Mouse (Mus musculus): ENCODE measurements around the gene Slc25a21. TPM values are rescaled to one million over a fixed set of nuclear protein-coding genes. Genes with fewer than 3 reads are reported as not detected.

The Slc25a21 gene
- polyA plus RNA-seq, 1 experiment from 2014 or later = 1.2 TPM

GRCm38 (mm10) chr12:57098371-57098770 is 98.9 kb downstream of the Slc25a21 start:
- no peaks in the 10 kb centered on the region for H3K36me3 ChIP-seq (ENCODE audit: control insufficient read depth, insufficient read depth, low read length)
- no peaks in the 10 kb centered on the region for H3K4me1 ChIP-seq (replicated peaks; ENCODE audit: control insufficient read depth, insufficient read depth)
- no peaks in the 10 kb centered on the region for H3K9me3 ChIP-seq (ENCODE audit: control insufficient read depth, low read length)
- no peak for DNase-seq (ENCODE audit: low spot score)
- no peak overlapping the region for H3K4me2 ChIP-seq (replicated peaks; ENCODE audit: low read depth)
- 71% methylated on average over 5 of the region's 5 CpGs for WGBS
- H3K9ac ChIP-seq (ENCODE audit: low read length) = no peak overlapping the region
- H3K27ac ChIP-seq (replicated peaks) = no peak overlapping the region
- H3K4me3 ChIP-seq (ENCODE audit: low read depth, low read length) = no peak overlapping the region
- H3K27me3 ChIP-seq (ENCODE audit: control insufficient read depth, insufficient read depth, low read length) = no peaks in the 10 kb centered on the region
- ATAC-seq (ENCODE audit: low FRiP score, low TSS enrichment) = no peak
- TF ChIP-seq EP300 (optimal IDR thresholded peaks at IDR 0.05) (no peak), CTCF (IDR thresholded peaks at IDR 0.05; ENCODE audit: low read depth) (no peak)

DNA sequence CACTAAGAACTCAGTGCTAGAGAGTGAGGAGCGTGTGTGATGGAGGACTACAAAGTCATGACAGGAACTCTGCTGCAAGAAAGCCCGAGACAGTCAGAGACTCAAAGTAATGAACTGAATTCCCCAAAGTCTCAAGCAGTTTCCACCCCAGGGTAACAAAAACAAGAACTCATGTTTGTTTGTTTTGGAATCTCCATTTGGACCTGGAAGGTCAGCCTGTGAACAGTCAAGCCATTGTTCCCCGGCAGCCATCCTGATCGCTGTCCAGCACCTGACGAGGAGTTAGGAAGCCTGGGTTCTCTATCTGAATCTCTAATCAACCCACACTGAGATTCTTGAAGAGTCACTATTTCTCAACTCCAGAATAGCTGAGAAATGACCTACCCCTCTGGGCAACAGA is 104.2 kb downstream of the Slc25a21 start:
- H3K4me1 ChIP-seq (replicated peaks; ENCODE audit: control insufficient read depth, insufficient read depth) = no peaks in the 10 kb centered on the region
- H3K36me3 ChIP-seq (ENCODE audit: control insufficient read depth, insufficient read depth, low read length) = no peaks in the 10 kb centered on the region
- no peaks in the 10 kb centered on the region for H3K9me3 ChIP-seq (ENCODE audit: control insufficient read depth, low read length)
- 48% methylated on average over 5 of the region's 5 CpGs for WGBS
- ATAC-seq (ENCODE audit: low FRiP score, low TSS enrichment) (no peak), DNase-seq (ENCODE audit: low spot score) (no peak)
- TF ChIP-seq CTCF (IDR thresholded peaks at IDR 0.05; ENCODE audit: low read depth) (no peak), EP300 (optimal IDR thresholded peaks at IDR 0.05) (no peak)
- H3K4me2 ChIP-seq (replicated peaks; ENCODE audit: low read depth) = no peak overlapping the region
- no peak overlapping the region for H3K27ac ChIP-seq (replicated peaks)
- no peak overlapping the region for H3K4me3 ChIP-seq (ENCODE audit: low read depth, low read length)
- H3K9ac ChIP-seq (ENCODE audit: low read length) = no peak overlapping the region
- H3K27me3 ChIP-seq (ENCODE audit: control insufficient read depth, insufficient read depth, low read length) = no peaks in the 10 kb centered on the region

DNA sequence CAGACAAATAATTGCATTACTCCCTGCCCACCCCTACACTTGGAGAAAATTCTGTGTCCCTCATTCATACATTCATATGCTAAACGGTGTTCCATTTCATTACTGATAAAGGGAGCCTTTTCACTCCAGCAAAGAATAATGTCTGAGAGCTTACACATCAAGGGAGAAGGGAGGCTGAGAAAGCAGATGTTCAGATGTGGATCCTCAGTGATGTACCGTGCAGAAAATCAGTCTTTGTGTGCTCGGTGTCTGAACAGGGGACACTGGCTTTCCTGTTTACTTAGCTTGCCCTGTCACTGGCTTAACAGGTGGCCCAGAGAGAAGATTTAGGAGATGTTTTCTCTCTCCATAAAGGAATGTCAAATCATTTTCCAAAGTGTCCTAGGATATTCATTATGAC is 112.8 kb downstream of the Slc25a21 start:
- 58% methylated on average over 3 of the region's 3 CpGs for WGBS
- Histone ChIP-seq H3K4me1 (replicated peaks; ENCODE audit: control insufficient read depth, insufficient read depth) (no peaks in the 10 kb centered on the region), H3K36me3 (ENCODE audit: control insufficient read depth, insufficient read depth, low read length) (no peaks in the 10 kb centered on the region), H3K27me3 (ENCODE audit: control insufficient read depth, insufficient read depth, low read length) (no peaks in the 10 kb centered on the region), H3K9ac (ENCODE audit: low read length) (no peak overlapping the region), H3K27ac (replicated peaks) (no peak overlapping the region), H3K4me2 (replicated peaks; ENCODE audit: low read depth) (no peak overlapping the region), H3K9me3 (ENCODE audit: control insufficient read depth, low read length) (no peaks in the 10 kb centered on the region), H3K4me3 (ENCODE audit: low read depth, low read length) (no peak overlapping the region)
- ATAC-seq (ENCODE audit: low FRiP score, low TSS enrichment) (no peak), DNase-seq (ENCODE audit: low spot score) (no peak)
- TF ChIP-seq EP300 (optimal IDR thresholded peaks at IDR 0.05) (no peak), CTCF (IDR thresholded peaks at IDR 0.05; ENCODE audit: low read depth) (no peak)

GRCm38 (mm10) chr12:57083533-57083932 is 113.7 kb downstream of the Slc25a21 start:
- WGBS = 86% methylated on average over 5 of the region's 5 CpGs
- H3K4me3 ChIP-seq (ENCODE audit: low read depth, low read length) = no peak overlapping the region
- no peak for DNase-seq (ENCODE audit: low spot score)
- H3K9ac ChIP-seq (ENCODE audit: low read length) = no peak overlapping the region
- H3K27ac ChIP-seq (replicated peaks) = no peak overlapping the region
- H3K4me1 ChIP-seq (replicated peaks; ENCODE audit: control insufficient read depth, insufficient read depth) = no peaks in the 10 kb centered on the region
- H3K27me3 ChIP-seq (ENCODE audit: control insufficient read depth, insufficient read depth, low read length) = no peaks in the 10 kb centered on the region
- ATAC-seq (ENCODE audit: low FRiP score, low TSS enrichment) = no peak
- no peaks in the 10 kb centered on the region for H3K36me3 ChIP-seq (ENCODE audit: control insufficient read depth, insufficient read depth, low read length)
- H3K4me2 ChIP-seq (replicated peaks; ENCODE audit: low read depth) = no peak overlapping the region
- H3K9me3 ChIP-seq (ENCODE audit: control insufficient read depth, low read length) = no peaks in the 10 kb centered on the region
- TF ChIP-seq CTCF (IDR thresholded peaks at IDR 0.05; ENCODE audit: low read depth) (no peak), EP300 (optimal IDR thresholded peaks at IDR 0.05) (no peak)

DNA sequence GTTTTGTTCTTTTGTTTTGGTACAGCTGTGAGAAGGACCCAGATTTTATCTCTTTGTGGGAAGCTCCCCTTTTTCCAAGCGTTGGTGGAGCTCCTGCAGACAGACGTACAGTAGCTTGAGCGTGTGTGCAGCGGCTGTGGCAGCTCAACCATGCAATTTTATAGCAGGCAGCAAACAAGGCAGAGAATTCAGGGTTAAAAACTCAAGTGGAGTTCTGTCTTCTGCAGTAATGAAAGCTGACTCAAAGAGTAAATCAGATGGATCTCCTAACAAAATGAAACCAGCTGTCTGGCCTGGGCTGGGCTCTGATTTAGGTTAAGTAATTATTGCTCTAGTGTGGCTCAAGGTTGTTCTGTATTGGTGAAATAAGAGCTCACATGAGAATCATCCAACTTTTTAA is 120.7 kb downstream of the Slc25a21 start:
- Histone ChIP-seq H3K4me3 (ENCODE audit: low read depth, low read length) (no peak overlapping the region), H3K27me3 (ENCODE audit: control insufficient read depth, insufficient read depth, low read length) (no peaks in the 10 kb centered on the region), H3K4me2 (replicated peaks; ENCODE audit: low read depth) (no peak overlapping the region), H3K9ac (ENCODE audit: low read length) (no peak overlapping the region), H3K27ac (replicated peaks) (no peak overlapping the region), H3K4me1 (replicated peaks; ENCODE audit: control insufficient read depth, insufficient read depth) (no peaks in the 10 kb centered on the region), H3K36me3 (ENCODE audit: control insufficient read depth, insufficient read depth, low read length) (no peaks in the 10 kb centered on the region), H3K9me3 (ENCODE audit: control insufficient read depth, low read length) (no peaks in the 10 kb centered on the region)
- DNase-seq (ENCODE audit: low spot score) = no peak
- TF ChIP-seq EP300 (optimal IDR thresholded peaks at IDR 0.05) = no peak
- TF ChIP-seq CTCF (IDR thresholded peaks at IDR 0.05; ENCODE audit: low read depth) = no peak
- 78% methylated on average over 4 of the region's 4 CpGs for WGBS
- ATAC-seq (ENCODE audit: low FRiP score, low TSS enrichment) = no peak

DNA sequence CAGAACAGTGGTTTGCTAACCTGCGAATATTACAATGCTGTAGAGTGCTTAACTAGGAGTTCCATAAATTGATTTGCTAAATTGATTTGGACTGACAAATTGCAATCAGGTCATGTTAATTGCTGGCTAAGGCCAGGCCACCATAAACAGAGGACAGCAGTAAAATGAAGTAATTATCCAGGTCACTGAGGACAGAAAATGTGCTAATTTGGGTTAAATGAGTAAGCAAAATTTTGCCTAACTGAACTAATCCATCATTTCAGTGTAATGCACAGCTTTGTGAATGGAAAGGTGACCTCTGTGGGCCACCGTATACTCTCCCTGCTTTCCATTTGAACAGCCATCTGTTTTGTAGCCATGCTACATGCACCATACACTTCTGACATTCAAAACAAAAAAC is 124.7 kb downstream of the Slc25a21 start:
- TF ChIP-seq CTCF (IDR thresholded peaks at IDR 0.05; ENCODE audit: low read depth) (no peak), EP300 (optimal IDR thresholded peaks at IDR 0.05) (no peak)
- Histone ChIP-seq H3K27me3 (ENCODE audit: control insufficient read depth, insufficient read depth, low read length) (no peaks in the 10 kb centered on the region), H3K4me2 (replicated peaks; ENCODE audit: low read depth) (no peak overlapping the region), H3K4me3 (ENCODE audit: low read depth, low read length) (no peak overlapping the region), H3K4me1 (replicated peaks; ENCODE audit: control insufficient read depth, insufficient read depth) (no peaks in the 10 kb centered on the region), H3K9ac (ENCODE audit: low read length) (no peak overlapping the region), H3K9me3 (ENCODE audit: control insufficient read depth, low read length) (no peaks in the 10 kb centered on the region), H3K27ac (replicated peaks) (no peak overlapping the region), H3K36me3 (ENCODE audit: control insufficient read depth, insufficient read depth, low read length) (no peaks in the 10 kb centered on the region)
- DNase-seq (ENCODE audit: low spot score) = no peak
- 80% methylated on average over 2 of the region's 2 CpGs for WGBS
- no peak for ATAC-seq (ENCODE audit: low FRiP score, low TSS enrichment)
